Mouse (Mus musculus) frontal cortex, postnatal 14 days (tissue): ENCODE results near the gene Ccl27b.
"Not testable (repeated sequence)": the region's sequence is repeated elsewhere in the genome, so short reads cannot be mapped to it uniquely, and the experiment has no call there.

ENCODE experiments used
- DNase-seq, 2 experiments: peaks; one replicate each; pipeline ENCODE4 v3.0.0; 2022; ENCODE audit warnings: low spot score in 2 of 2

Ccl27b gene

GRCm38 (mm10) chr4:42654951-42655350 is at the start of gene Ccl27b:
TSS of gene Ccl27b (plus strand) at chr4:42655251.
- DNase-seq = not testable (repeated sequence)

GRCm38 (mm10) chr4:42611895-42612294 is 43.2 kb upstream of the Ccl27b start, which contains the start of gene Gm10591:
TSS of gene Gm10591 (plus strand) at chr4:42612195.
- DNase-seq = not testable (repeated sequence)

- DNase-seq = not testable (repeated sequence)
These were observed 25.6 kb upstream of the Ccl27b start, which contains the start of gene Gm2564 for GRCm38 (mm10) chr4:42629419-42629818. TSS of gene Gm2564 (plus strand) at chr4:42629719.

GRCm38 (mm10) chr4:42661793-42662192 is 6.7 kb downstream of the Ccl27b start, which contains the start of gene Il11ra2:
TSS of gene Il11ra2 (minus strand) at chr4:42661893.
- not testable (repeated sequence) for DNase-seq

- not testable (repeated sequence) for DNase-seq
These were observed 20.4 kb downstream of the Ccl27b start for GRCm38 (mm10) chr4:42675415-42675814.

GRCm38 (mm10) chr4:42679365-42679764 is 24.3 kb downstream of the Ccl27b start:
- not testable (repeated sequence) for DNase-seq

- not testable (repeated sequence) for DNase-seq
These were observed 25.6 kb downstream of the Ccl27b start for GRCm38 (mm10) chr4:42680374-42681356.

GRCm38 (mm10) chr4:42681473-42682182 is 26.6 kb downstream of the Ccl27b start:
- DNase-seq = not testable (repeated sequence)

- DNase-seq = not testable (repeated sequence)
These were observed 27.1 kb downstream of the Ccl27b start for GRCm38 (mm10) chr4:42682183-42682524.
